Mouse (Mus musculus) bone marrow, adult 2 months (tissue): ENCODE results near the gene Poldip2.

ENCODE experiments used
- CTCF ChIP-seq: fragments of 200-500 bp; IDR thresholded peaks from 2 replicates; pipeline ENCODE4 v1.5.1; 2011; ENCODE audit warnings: low read length, control low read depth; ENCODE audit not compliant: control insufficient read depth, insufficient read depth
- POLR2A ChIP-seq: fragments of 200-500 bp; IDR thresholded peaks from 2 replicates; pipeline ENCODE4 v1.6.1; 2011; ENCODE audit warnings: low read depth, mild to moderate bottlenecking, control low read depth, low read length, borderline replicate concordance; ENCODE audit not compliant: control insufficient read depth

DNA sequence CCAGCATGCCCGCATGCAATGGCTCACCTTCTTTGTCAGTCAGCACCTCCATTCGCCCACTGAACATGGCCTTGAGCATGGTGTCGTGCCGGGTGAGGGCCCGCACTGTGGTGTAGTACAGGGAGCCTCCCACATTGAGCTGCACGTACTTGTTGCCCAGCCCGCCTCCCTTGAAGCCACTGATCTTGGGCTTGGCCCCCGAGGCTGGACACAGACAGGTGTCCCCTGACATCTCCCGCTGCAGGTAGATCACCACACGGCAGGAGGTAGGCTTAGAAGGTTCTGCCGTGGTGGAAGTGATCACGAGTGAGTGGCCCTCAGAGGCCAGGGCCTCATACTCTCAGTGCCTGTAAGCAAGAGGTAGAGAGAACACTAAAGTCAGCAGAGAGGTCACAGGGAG, 18.0 kb downstream of the Poldip2 start:
- TF ChIP-seq CTCF: no peak
- no peak for TF ChIP-seq POLR2A
